ENCODE assay signal across 12 mouse cellular contexts in the genomic region with DNA sequence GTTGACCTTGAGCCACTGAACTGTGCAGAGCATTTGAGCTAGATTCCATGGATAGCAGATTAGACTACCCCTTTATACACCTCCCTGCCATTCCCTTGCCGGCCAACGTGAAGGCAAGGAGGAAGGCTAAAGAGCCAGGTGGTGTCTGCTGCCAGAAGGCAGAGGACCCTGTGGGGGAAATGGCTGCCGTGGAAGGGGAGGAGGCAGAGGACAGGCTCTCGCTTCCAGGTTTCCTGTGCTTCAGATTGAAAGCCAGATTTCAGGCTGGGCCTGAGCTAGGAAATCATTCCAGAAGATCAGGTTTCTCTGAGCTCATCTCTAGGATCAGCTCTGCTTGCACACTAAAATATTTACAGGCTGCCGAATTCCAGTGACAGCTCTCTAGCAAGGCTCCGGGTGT.
DNase-seq lines count a peak whose midpoint lies in the region; ATAC-seq and TF ChIP-seq lines count a peak whose summit lies in the region.
"Had no signal": no experiment of that assay in that cellular context is flagged by ENCODE, and none has a peak within 500 bp of the region (broad histone marks: within the 10 kb centered on the region; RNA-seq: fewer than 3 reads in every experiment).

No protein-coding gene starts in this region.

- peak overlapping the region; percentile 31; the same call in 1 of the 2 replicates for H3K27ac ChIP-seq in heart, adult 2 months
- peak overlapping the region; percentile 66 for H3K27ac ChIP-seq in kidney, embryonic 16.5 days (ENCODE audit: low read length)
- peak overlapping the region; percentile 57; the same call in 1 of the 2 replicates for H3K27ac ChIP-seq in embryonic facial prominence, embryonic 12.5 days

- peaks cover 12% of the 10 kb centered on the region for H3K36me3 ChIP-seq in heart, adult 2 months (ENCODE audit: control insufficient read depth, insufficient read depth, low read length)
- no peaks in the 10 kb centered on the region for H3K36me3 ChIP-seq in kidney, embryonic 16.5 days (ENCODE audit: insufficient read depth, low read length)
- 0 out of 2 replicates have a peak, but pooled peaks cover 4% of the 10 kb centered on the region for H3K36me3 ChIP-seq in embryonic facial prominence, embryonic 12.5 days

- H3K4me2 ChIP-seq in kidney, embryonic 16.5 days (replicated peaks; ENCODE audit: low read depth, low read length) = 0 out of 2 replicates have a peak overlapping the region, but pooled peaks have one; percentile 5
- no peak overlapping the region for H3K4me2 ChIP-seq in embryonic facial prominence, embryonic 12.5 days (replicated peaks)

- 28% methylated on average over 6 of the region's 6 CpGs for WGBS in heart, adult 2 months
- 15% methylated on average over 6 of the region's 6 CpGs for WGBS in kidney, embryonic 16.5 days
- 45% methylated on average over 6 of the region's 6 CpGs for WGBS in embryonic facial prominence, embryonic 12.5 days

- peak; percentile 33; the same call in 1 of the 2 replicates for ATAC-seq in kidney, embryonic 16.5 days (ENCODE audit: low FRiP score, low TSS enrichment)
- no peak for ATAC-seq in embryonic facial prominence, embryonic 12.5 days (ENCODE audit: insufficient number of reproducible peaks, insufficient read depth, low FRiP score, low TSS enrichment)

- intact Hi-C loops in heart, adult 2 months (cut with DNase I) = no loop called here

- no peaks in the 10 kb centered on the region for H3K27me3 ChIP-seq in heart, adult 2 months (ENCODE audit: control insufficient read depth, insufficient read depth, low read length)
- H3K27me3 ChIP-seq in kidney, embryonic 16.5 days (ENCODE audit: insufficient read depth, low read length) = no peaks in the 10 kb centered on the region
- H3K27me3 ChIP-seq in embryonic facial prominence, embryonic 12.5 days = no peaks in the 10 kb centered on the region

- TF ChIP-seq EP300 in heart, adult 2 months (IDR thresholded peaks at IDR 0.05; ENCODE audit: insufficient read depth, low read depth, low read length) = no peak

- no peak overlapping the region for H3K9ac ChIP-seq in heart, adult 2 months (ENCODE audit: low read depth, low read length)
- no peak overlapping the region for H3K9ac ChIP-seq in kidney, embryonic 16.5 days (replicated peaks; ENCODE audit: low read length)
- peak overlapping the region; percentile 10; the same call in 1 of the 2 replicates for H3K9ac ChIP-seq in embryonic facial prominence, embryonic 12.5 days
- H3K9ac ChIP-seq: forebrain, postnatal 0 days had no signal

- TF ChIP-seq CTCF in heart, adult 2 months (IDR thresholded peaks at IDR 0.05) = no peak

- TF ChIP-seq POLR2A in heart, adult 2 months (IDR thresholded peaks at IDR 0.05; ENCODE audit: insufficient read depth, low read depth, low read length) = no peak

- no peak for DNase-seq in heart, adult 2 months
- DNase-seq in heart, adult 11 months = no peak
- DNase-seq in kidney, adult 18-20 months = no peak
- peak; percentile 63 for DNase-seq in gastrocnemius, postnatal 25 days
- no peak for DNase-seq in urinary bladder, postnatal 14 days (ENCODE audit: low spot score)
- DNase-seq in layer of hippocampus, adult 11-12 months (ENCODE audit: low spot score) = no peak
- DNase-seq: embryo, embryonic 11 days; forebrain, postnatal 0 days; heart, postnatal 10 days; thymus, postnatal 25 days had no signal

- H3K4me3 ChIP-seq in heart, adult 2 months = no peak overlapping the region
- H3K4me3 ChIP-seq in kidney, embryonic 16.5 days (ENCODE audit: low read length) = no peak overlapping the region
- no peak overlapping the region for H3K4me3 ChIP-seq in embryonic facial prominence, embryonic 12.5 days

- H3K4me1 ChIP-seq in heart, adult 2 months (ENCODE audit: control insufficient read depth, insufficient read depth, low read length) = peaks cover 41% of the 10 kb centered on the region
- H3K4me1 ChIP-seq in kidney, embryonic 16.5 days (ENCODE audit: insufficient read depth, low read length) = peaks cover 12% of the 10 kb centered on the region; the same call in 1 of the 2 replicates
- H3K4me1 ChIP-seq in embryonic facial prominence, embryonic 12.5 days = peaks cover 10% of the 10 kb centered on the region

- no peaks in the 10 kb centered on the region for H3K9me3 ChIP-seq in kidney, embryonic 16.5 days (ENCODE audit: low read length)
- no peaks in the 10 kb centered on the region for H3K9me3 ChIP-seq in embryonic facial prominence, embryonic 12.5 days

- peaks cover 10% of the 10 kb centered on the region for H3K79me2 ChIP-seq in heart, adult 2 months (replicated peaks; ENCODE audit: control insufficient read depth, insufficient read depth, low read length)
